Mouse (Mus musculus) heart, embryonic 14.5 days (tissue): ENCODE results near the gene Stx17. TPM values are rescaled to one million over a fixed set of nuclear protein-coding genes. Genes with fewer than 3 reads are reported as not detected.
A peak's percentile ranks its signal among the peaks of the same experiment; 100 is the strongest.

Experiments
- ATAC-seq: fragments of 200-750 bp; cut with Nextera tagmentation; 2 replicates; pipeline ENCODE4 v1.8.0; 2017; ENCODE audit warnings: low read depth, moderate TSS enrichment; ENCODE audit not compliant: insufficient number of reproducible peaks, insufficient read depth, low FRiP score
- H3K27ac ChIP-seq, 2 experiments: fragments of 200-500 bp in 1 of 2; fragments of 300-500 bp in 1 of 2; sonication (generic) in 1 of 2; replicated peaks in 1 of 2; 2 replicates each; pipeline ENCODE4 v1.5.1; 2012 to 2014; ENCODE audit warnings: low read depth in 2 of 2, low read length in 2 of 2, control low read depth in 1 of 2, mild to moderate bottlenecking in 1 of 2, mixed read lengths in 1 of 2; ENCODE audit not compliant: control insufficient read depth in 1 of 2, insufficient read depth in 1 of 2
- H3K27me3 ChIP-seq: fragments of 300-500 bp; sonication (generic); 2 replicates; pipeline ENCODE4 v1.6.1; 2014; ENCODE audit warnings: mild to moderate bottlenecking, low read length, control low read depth; ENCODE audit not compliant: control insufficient read depth, insufficient read depth
- H3K36me3 ChIP-seq: fragments of 300-500 bp; sonication (generic); 2 replicates; pipeline ENCODE4 v1.6.1; 2014; ENCODE audit warnings: mild to moderate bottlenecking, control low read depth, low read length, mixed read lengths; ENCODE audit not compliant: control insufficient read depth, insufficient read depth
- H3K4me1 ChIP-seq, 2 experiments: fragments of 200-500 bp in 1 of 2; fragments of 300-500 bp in 1 of 2; sonication (generic) in 1 of 2; 2 replicates each; pipeline ENCODE4 v1.6.1; 2012 to 2014; ENCODE audit warnings: low read length in 2 of 2, control low read depth in 1 of 2, mixed read lengths in 1 of 2; ENCODE audit not compliant: control insufficient read depth in 2 of 2, insufficient read depth in 2 of 2
- H3K4me2 ChIP-seq: fragments of 300-500 bp; sonication (generic); 2 replicates; pipeline ENCODE4 v1.6.1; 2014; ENCODE audit warnings: mild to moderate bottlenecking, low read length
- H3K4me3 ChIP-seq, 2 experiments: fragments of 200-500 bp in 1 of 2; fragments of 300-500 bp in 1 of 2; sonication (generic) in 1 of 2; 2 replicates each; pipeline ENCODE4 v1.5.1; 2012 to 2014; ENCODE audit warnings: low read length in 2 of 2, mild to moderate bottlenecking in 2 of 2, control low read depth in 1 of 2, low read depth in 1 of 2, moderate library complexity in 1 of 2; ENCODE audit not compliant: control insufficient read depth in 1 of 2, insufficient read depth in 1 of 2
- H3K9ac ChIP-seq: fragments of 300-500 bp; sonication (generic); 2 replicates; pipeline ENCODE4 v1.6.1; 2014; ENCODE audit warnings: mild to moderate bottlenecking, low read length
- H3K9me3 ChIP-seq: fragments of 300-500 bp; sonication (generic); 2 replicates; pipeline ENCODE4 v1.6.1; 2016; ENCODE audit warnings: low read length, control low read depth; ENCODE audit not compliant: control insufficient read depth
- WGBS: fragments of 180-500 bp; shearing (Covaris S2); extraction: QIAGEN DNeasy Blood & Tissue Kit; methylation state at CpG from one replicate; pipeline ENCODE4 v1.1.7; 2014; 5-methylcytosine and 5-hydroxymethylcytosine counted together
- microRNA counts: library from miRNA; unstranded; fragments of <30 nt; microRNA quantifications from one replicate; lab custom pipeline; 2016
- microRNA-seq: library from miRNA; unstranded; fragments of <30 nt; microRNA quantifications from one replicate; pipeline ENCODE4, GENCODE M21; 2016
- polyA plus RNA-seq: library from polyadenylated mRNA; unstranded; fragments of >200 nt; fragmentation: Nextera tagmentation; extraction: Ambion mirVana; gene quantifications from 2 replicates; pipeline ENCODE4 v1.2.1, GENCODE M21; 2014

Gene Stx17
- polyA plus RNA-seq, 1 experiment from 2014 or later = 23.5 TPM

- Histone ChIP-seq H3K27me3 (no peaks in the 10 kb centered on the region), H3K4me3 (no peak overlapping the region), H3K4me2 (no peak overlapping the region), H3K4me1 (peaks cover 0 to 3% of the 10 kb centered on the region in 2 experiments; a peak in 1 of 4 replicates), H3K9me3 (no peaks in the 10 kb centered on the region), H3K9ac (no peak overlapping the region), H3K27ac (no peak overlapping the region), H3K36me3 (no peaks in the 10 kb centered on the region)
- WGBS = 21% methylated on average over 2 of the region's 2 CpGs
- no peak for ATAC-seq
These were observed 100.5 kb downstream of the Stx17 start for GRCm38 (mm10) chr4:48225173-48225572.

- Histone ChIP-seq H3K4me2 (no peak overlapping the region), H3K9ac (no peak overlapping the region), H3K4me1 (peaks cover 0 to 3% of the 10 kb centered on the region in 2 experiments; a peak in 1 of 4 replicates), H3K36me3 (no peaks in the 10 kb centered on the region), H3K4me3 (no peak overlapping the region), H3K27ac (no peak overlapping the region), H3K9me3 (no peaks in the 10 kb centered on the region), H3K27me3 (no peaks in the 10 kb centered on the region)
- WGBS = 57% methylated on average over 3 of the region's 3 CpGs
- ATAC-seq = no peak
These were observed 100.9 kb downstream of the Stx17 start for GRCm38 (mm10) chr4:48225604-48226003.

GRCm38 (mm10) chr4:48226800-48227199 is 102.1 kb downstream of the Stx17 start:
- Histone ChIP-seq H3K36me3 (no peaks in the 10 kb centered on the region), H3K27ac (no peak overlapping the region), H3K4me3 (no peak overlapping the region), H3K9me3 (no peaks in the 10 kb centered on the region), H3K4me2 (no peak overlapping the region), H3K27me3 (no peaks in the 10 kb centered on the region), H3K9ac (no peak overlapping the region), H3K4me1 (no peaks in the 10 kb centered on the region)
- WGBS = 42% methylated on average over 3 of the region's 3 CpGs
- no peak for ATAC-seq

MicroRNAs encoded within 50 kb of the gene (microRNA counts, 519-probe panel; counts per million panel counts)
- microRNA mmu-miR-1958 (lab: Ali Mortazavi, UCI) = 322 counts per million, percentile 70 among the panel's probes with 10 or more counts

Small RNA genes lying within 50 kb of the gene (microRNA-seq; reads per million reads assigned to microRNA genes)
- gene Mir1958 = not detected

Other genes with a start within 250 kb of the Stx17 start
- 0.14 and 0.31 TPM in 2 replicates for gene Nr4a3, start 79.8 kb upstream of the Stx17 start, polyA plus RNA-seq
- gene Erp44, start 154.6 kb downstream of the Stx17 start, polyA plus RNA-seq = 47.9 and 49.1 TPM in 2 replicates
- gene Invs, start 154.8 kb downstream of the Stx17 start, polyA plus RNA-seq = 4.2 and 4.4 TPM in 2 replicates